Mouse (Mus musculus): Measurements from ENCODE around the gene Ptpn21. TPM values are rescaled to one million over a fixed set of nuclear protein-coding genes. Genes with fewer than 3 reads are reported as not detected.
A peak's percentile ranks its signal among the peaks of the same experiment; 100 is the strongest.

The Ptpn21 gene
- polyA plus RNA-seq, 1 experiment from 2014 or later, result 6.4 TPM

DNA sequence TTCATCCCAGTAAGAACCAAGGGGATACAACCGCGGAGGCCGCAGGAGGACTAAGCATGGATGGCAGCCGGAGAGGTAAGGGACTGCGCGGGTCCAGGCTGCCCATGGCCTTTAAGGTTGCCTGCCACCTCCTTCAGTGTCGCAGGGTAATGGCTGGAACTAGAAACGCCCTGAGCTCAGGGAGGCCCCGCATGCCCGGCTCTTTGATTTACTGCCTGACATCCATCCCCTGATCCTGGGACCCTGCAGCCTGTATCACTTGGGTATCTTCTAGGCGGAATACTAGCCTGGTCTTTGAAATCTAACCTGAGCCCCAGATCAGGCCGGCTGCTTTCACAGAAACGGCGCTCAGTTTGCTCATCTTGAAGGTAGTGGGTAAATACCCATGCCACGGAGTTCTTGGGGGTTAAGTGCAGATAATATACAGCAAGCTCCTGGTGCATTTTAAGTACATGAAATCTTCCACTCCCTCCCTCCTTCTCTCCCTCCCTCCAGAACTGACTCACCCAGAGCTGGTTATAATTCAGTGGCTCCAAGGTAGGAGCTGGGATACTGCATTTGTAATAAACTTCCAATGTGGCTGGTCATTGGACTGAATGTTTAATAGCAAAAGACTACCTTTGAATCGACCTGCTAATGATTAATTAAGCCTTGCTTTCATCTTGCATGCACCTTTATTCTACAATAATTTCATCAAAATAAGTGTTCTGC, 108.8 kb downstream of the Ptpn21 start:
- H3K9me3 ChIP-seq (replicated peaks), result peaks cover 6% of the 10 kb centered on the region; the same call in 1 of the 2 replicates
- peak overlapping the region; percentile 79 for H3K9ac ChIP-seq
- peak overlapping the region; percentile 80 for H3K4me3 ChIP-seq
- H3K27ac ChIP-seq, result peak overlapping the region; percentile 33
- ATAC-seq, result peak; percentile 90
- peaks cover 7% of the 10 kb centered on the region; the same call in 1 of the 2 replicates for H3K36me3 ChIP-seq (ENCODE audit: poor library complexity, severe bottlenecking)
- WGBS, result 1% methylated on average over 16 of the region's 16 CpGs
- no peaks in the 10 kb centered on the region for H3K27me3 ChIP-seq
- peak overlapping the region; percentile 69 for H3K4me2 ChIP-seq
- H3K4me1 ChIP-seq, result peaks cover 10% of the 10 kb centered on the region

DNA sequence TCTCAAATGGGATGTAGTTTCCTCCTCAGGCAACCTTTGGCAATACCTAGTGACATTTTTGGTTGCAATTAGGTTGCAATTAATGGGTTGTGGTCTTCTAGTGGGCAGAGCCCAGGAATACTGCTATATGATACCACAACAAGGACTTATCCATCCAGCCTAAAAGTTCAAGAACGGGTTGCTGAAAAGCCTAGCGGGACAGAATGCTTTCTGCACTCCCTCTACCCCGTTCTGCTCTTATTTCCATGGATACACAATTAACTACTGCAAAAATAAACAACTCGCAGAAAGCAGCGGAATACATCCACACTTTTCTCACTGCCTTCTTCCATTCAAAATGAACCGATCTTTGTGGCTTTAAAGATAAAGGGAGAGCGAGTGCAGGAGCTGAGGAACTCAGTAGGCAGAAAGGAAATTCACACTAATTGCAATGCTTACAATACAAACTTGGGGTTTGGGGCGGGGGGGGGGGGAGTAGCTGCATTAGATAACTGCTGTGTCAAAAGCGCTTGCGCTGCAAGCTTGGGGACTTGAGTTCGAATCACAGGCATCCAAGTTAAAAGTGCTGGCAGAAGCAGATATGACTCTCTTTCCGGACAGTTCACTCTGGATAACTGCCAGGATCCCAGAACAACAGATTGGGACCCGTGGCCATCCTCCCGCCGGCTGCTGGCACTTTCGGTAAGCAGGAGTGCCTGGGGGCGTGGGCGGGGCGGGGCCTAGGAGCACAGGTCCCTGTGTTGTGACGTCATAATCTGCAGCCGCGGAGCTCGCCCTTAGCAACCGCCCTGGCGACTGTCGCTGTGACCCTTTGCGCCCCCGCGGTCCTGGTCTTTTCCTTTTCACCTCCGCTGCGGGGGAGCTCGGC, 109.6 kb downstream of the Ptpn21 start, which contains the start of gene Spata7:
Gene Spata7, plus strand, starts transcription at position 766 of the 868 bp plus-strand sequence.
- ATAC-seq, result peak; percentile 95
- H3K9me3 ChIP-seq (replicated peaks), result peaks cover 6% of the 10 kb centered on the region; the same call in 1 of the 2 replicates
- no peaks in the 10 kb centered on the region for H3K27me3 ChIP-seq
- H3K4me2 ChIP-seq, result peak within 1 kb of the TSS; percentile 69
- WGBS, result 2% methylated on average over 32 of the region's 32 CpGs
- H3K4me3 ChIP-seq, result peak within 1 kb of the TSS; percentile 80
- peak within 1 kb of the TSS; percentile 79 for H3K9ac ChIP-seq
- H3K4me1 ChIP-seq, result peaks cover 10% of the 10 kb centered on the region
- 0 out of 2 replicates have a peak, but pooled peaks cover 4% of the 10 kb centered on the region for H3K36me3 ChIP-seq (ENCODE audit: poor library complexity, severe bottlenecking)
- peak within 1 kb of the TSS; percentile 33 for H3K27ac ChIP-seq

Other genes starting within 250 kb of the Ptpn21 start
- 49.1 and 50.9 TPM in 2 replicates for gene Kcnk10, start 159.1 kb downstream of the Ptpn21 start, polyA plus RNA-seq (2015; fragmentation: Nextera tagmentation; extraction: Ambion mirVana)
- 24.9 and 28.7 TPM in 2 replicates for gene Spata7, start 109.2 kb downstream of the Ptpn21 start, polyA plus RNA-seq (2015; fragmentation: Nextera tagmentation; extraction: Ambion mirVana)
- 125 and 126 TPM in 2 replicates for gene Zc3h14, start 9.6 kb upstream of the Ptpn21 start, polyA plus RNA-seq (2015; fragmentation: Nextera tagmentation; extraction: Ambion mirVana)
- 27.0 and 28.8 TPM in 2 replicates for gene Eml5, start 164.1 kb upstream of the Ptpn21 start, polyA plus RNA-seq (2015; fragmentation: Nextera tagmentation; extraction: Ambion mirVana)
- 39.5 and 46.6 TPM in 2 replicates for gene Ttc8, start 183.2 kb upstream of the Ptpn21 start, polyA plus RNA-seq (2015; fragmentation: Nextera tagmentation; extraction: Ambion mirVana)

Measured in forebrain, embryonic 13.5 days (tissue).